In genomic region chr7:41632409-41633220, GRCm38 (mm10) we compare ENCODE assay signal across 7 mouse cellular contexts. TPM values are rescaled to one million over a fixed set of nuclear protein-coding genes. Genes with fewer than 3 reads are reported as not detected.
DNase-seq lines count a peak whose midpoint lies in the region; ATAC-seq and TF ChIP-seq lines count a peak whose summit lies in the region.

TSS of gene Zfp788 (plus strand) at chr7:41633203.

- peak within 1 kb of the TSS; percentile 71 for H3K4me3 ChIP-seq in embryonic facial prominence, embryonic 10.5 days
- H3K4me3 ChIP-seq in intestine, postnatal 0 days (ENCODE audit: low read depth, low read length) = peak within 1 kb of the TSS; percentile 59
- peak within 1 kb of the TSS; percentile 62 for H3K4me3 ChIP-seq in midbrain, embryonic 12.5 days
- peak within 1 kb of the TSS; percentile 87 for H3K4me3 ChIP-seq in small intestine, adult 2 months (ENCODE audit: low read depth, low read length)

- H3K9ac ChIP-seq in intestine, postnatal 0 days (ENCODE audit: low read depth, low read length) = peak within 1 kb of the TSS; percentile 54
- peak within 1 kb of the TSS; percentile 55 for H3K9ac ChIP-seq in midbrain, embryonic 12.5 days (replicated peaks)

- 1% methylated on average over 27 of the region's 27 CpGs for WGBS in embryonic facial prominence, embryonic 10.5 days
- under 1% methylated on average over 27 of the region's 27 CpGs for WGBS in intestine, postnatal 0 days
- WGBS in midbrain, embryonic 12.5 days = 3% methylated on average over 27 of the region's 27 CpGs
- under 1% methylated on average over 27 of the region's 27 CpGs for WGBS in small intestine, adult 2 months

- TF ChIP-seq CTCF in intestine, postnatal 0 days (IDR thresholded peaks at IDR 0.05; ENCODE audit: low read depth) = peak; percentile 93
- TF ChIP-seq CTCF in small intestine, adult 2 months (IDR thresholded peaks at IDR 0.05; ENCODE audit: extremely low read depth, insufficient read length, insufficient replicate concordance, low read depth, low read length) = peak; percentile 66; the same call in 1 of the 2 replicates

- peaks cover 45% of the 10 kb centered on the region for H3K36me3 ChIP-seq in embryonic facial prominence, embryonic 10.5 days (replicated peaks)
- H3K36me3 ChIP-seq in intestine, postnatal 0 days (ENCODE audit: control insufficient read depth, insufficient read depth) = peaks cover 10% of the 10 kb centered on the region
- H3K36me3 ChIP-seq in midbrain, embryonic 12.5 days = peaks cover 29% of the 10 kb centered on the region
- H3K36me3 ChIP-seq in small intestine, adult 2 months (ENCODE audit: control insufficient read depth, insufficient read depth, low read length) = no peaks in the 10 kb centered on the region

- peak; percentile 93 for DNase-seq in adrenal gland, postnatal 10 days
- peak; percentile 91 for DNase-seq in embryonic facial prominence, embryonic 10.5 days (ENCODE audit: low spot score)
- DNase-seq in gonadal fat pad, adult 2 months (ENCODE audit: low read depth) = peak; percentile 62
- DNase-seq in left cerebral cortex, postnatal 4 days = peak; percentile 93

- H3K4me2 ChIP-seq in intestine, postnatal 0 days (replicated peaks; ENCODE audit: low read depth) = peak within 1 kb of the TSS; percentile 80
- peak within 1 kb of the TSS; percentile 66 for H3K4me2 ChIP-seq in midbrain, embryonic 12.5 days (replicated peaks)

- peaks cover 13% of the 10 kb centered on the region; the same call in 1 of the 2 replicates for H3K9me3 ChIP-seq in embryonic facial prominence, embryonic 10.5 days
- H3K9me3 ChIP-seq in intestine, postnatal 0 days (ENCODE audit: control insufficient read depth) = no peaks in the 10 kb centered on the region
- H3K9me3 ChIP-seq in midbrain, embryonic 12.5 days = peaks cover 19% of the 10 kb centered on the region

- intact Hi-C loops in left cerebral cortex, postnatal 4 days (cut with DNase I) = loop anchor here (10.0 kb wide), 1 partner anchor 1918 kb away; no protein-coding TSS in a partner anchor

- peak; percentile 98 for ATAC-seq in intestine, postnatal 0 days
- ATAC-seq in midbrain, embryonic 12.5 days (ENCODE audit: low FRiP score, low read depth) = peak; percentile 96

- TF ChIP-seq POLR2A in small intestine, adult 2 months (IDR thresholded peaks at IDR 0.05; ENCODE audit: low read depth, low read length) = peak; percentile 51; the same call in 1 of the 2 replicates

- no peaks in the 10 kb centered on the region for H3K4me1 ChIP-seq in embryonic facial prominence, embryonic 10.5 days
- no peaks in the 10 kb centered on the region for H3K4me1 ChIP-seq in intestine, postnatal 0 days (replicated peaks; ENCODE audit: control insufficient read depth, insufficient read depth, low read length)
- H3K4me1 ChIP-seq in midbrain, embryonic 12.5 days = peaks cover 4% of the 10 kb centered on the region
- H3K4me1 ChIP-seq in small intestine, adult 2 months (ENCODE audit: control insufficient read depth, insufficient read depth, insufficient read length, low read length) = no peaks in the 10 kb centered on the region

- no peaks in the 10 kb centered on the region for H3K27me3 ChIP-seq in embryonic facial prominence, embryonic 10.5 days (replicated peaks; ENCODE audit: low read depth, poor library complexity, severe bottlenecking)
- H3K27me3 ChIP-seq in intestine, postnatal 0 days (replicated peaks; ENCODE audit: control insufficient read depth, insufficient read depth, low read length) = no peaks in the 10 kb centered on the region
- no peaks in the 10 kb centered on the region for H3K27me3 ChIP-seq in midbrain, embryonic 12.5 days
- H3K27me3 ChIP-seq in small intestine, adult 2 months (ENCODE audit: control insufficient read depth, insufficient read depth, low read length) = no peaks in the 10 kb centered on the region

- H3K27ac ChIP-seq in embryonic facial prominence, embryonic 10.5 days (replicated peaks) = peak within 1 kb of the TSS; percentile 91
- peak within 1 kb of the TSS; percentile 82 for H3K27ac ChIP-seq in intestine, postnatal 0 days (ENCODE audit: low read depth, low read length)
- H3K27ac ChIP-seq in midbrain, embryonic 12.5 days (replicated peaks) = peak within 1 kb of the TSS; percentile 94
- peak within 1 kb of the TSS; percentile 94 for H3K27ac ChIP-seq in small intestine, adult 2 months (ENCODE audit: insufficient read depth, low read depth, low read length)

RNA-seq across cellular contexts. Expression of gene Zfp788, which starts in this region (rescaled TPM):
- 10 to 100 TPM in 1 of 2 experiments, 1 to 10 TPM in 1; 9.8 to 13.5 TPM for total RNA-seq in adrenal gland, postnatal 10 days (2021)
- 11.6 and 13.6 TPM in 2 replicates for polyA plus RNA-seq in embryonic facial prominence, embryonic 10.5 days (2016; fragmentation: Nextera tagmentation; extraction: Ambion mirVana)
- polyA plus RNA-seq in gonadal fat pad, adult 2 months (2012; rRNA removed) = 2.0 and 2.2 TPM in 2 replicates
- polyA plus RNA-seq in intestine, postnatal 0 days (2015; fragmentation: Nextera tagmentation; extraction: Ambion mirVana) = 4.4 and 4.8 TPM in 2 replicates
- 10 to 100 TPM; 32.1 to 35.0 TPM for total RNA-seq in left cerebral cortex, postnatal 4 days (2021)
- polyA plus RNA-seq in midbrain, embryonic 12.5 days (2016; fragmentation: Nextera tagmentation; extraction: Ambion mirVana) = 17.3 and 18.5 TPM in 2 replicates
- 0.15 TPM in 1 of 2 replicates, not detected in the other for polyA plus RNA-seq in small intestine, adult 2 months (2012; rRNA removed)

Comparison
In these comparisons a context has a peak if more than half of its experiments do, and no peak if none do; other contexts are left out.
1. Peak in every context shown above with its lines: DNase-seq, ATAC-seq, H3K4me3 ChIP-seq and H3K27ac ChIP-seq.